Mouse (Mus musculus) CD8-positive naive resting alpha-beta T cell, adult 2 months (primary cell): ENCODE measurements around the gene Cldn2.
"Not testable (repeated sequence)": the region's sequence is repeated elsewhere in the genome, so short reads cannot be mapped to it uniquely, and the experiment has no call there.

Source experiments
- DNase-seq, 2 experiments: peaks; one replicate each; pipeline ENCODE4 v3.0.0; 2022; ENCODE audit warnings: low read depth in 2 of 2, low spot score in 2 of 2

Gene Cldn2

DNA sequence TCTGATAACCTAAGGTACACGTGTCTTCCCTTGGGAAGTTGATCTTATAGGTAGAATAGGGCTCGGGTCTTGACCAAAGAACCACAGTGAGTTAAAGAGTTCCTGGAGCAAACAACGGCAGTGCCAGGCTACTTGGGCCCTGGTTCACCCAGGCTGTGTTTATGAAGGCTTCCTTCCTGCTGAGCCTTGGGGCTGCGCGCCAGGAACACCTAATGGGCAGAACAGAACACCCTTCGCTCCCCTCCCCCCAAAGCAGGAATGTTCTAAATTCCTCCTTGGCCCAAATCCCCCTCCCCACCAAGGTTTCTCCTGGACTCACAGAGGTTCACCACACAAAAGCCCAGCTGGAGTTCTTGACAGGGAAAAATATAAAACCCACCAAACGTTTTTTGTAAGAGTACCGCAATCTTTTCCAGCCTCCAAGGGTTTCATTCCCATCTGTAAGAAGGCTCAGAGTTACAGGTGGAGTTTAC is at the start of gene Cldn2:
Cldn2 (plus strand) TSS at position 423 of the 473 bp plus-strand sequence.
- DNase-seq = no peak

DNA sequence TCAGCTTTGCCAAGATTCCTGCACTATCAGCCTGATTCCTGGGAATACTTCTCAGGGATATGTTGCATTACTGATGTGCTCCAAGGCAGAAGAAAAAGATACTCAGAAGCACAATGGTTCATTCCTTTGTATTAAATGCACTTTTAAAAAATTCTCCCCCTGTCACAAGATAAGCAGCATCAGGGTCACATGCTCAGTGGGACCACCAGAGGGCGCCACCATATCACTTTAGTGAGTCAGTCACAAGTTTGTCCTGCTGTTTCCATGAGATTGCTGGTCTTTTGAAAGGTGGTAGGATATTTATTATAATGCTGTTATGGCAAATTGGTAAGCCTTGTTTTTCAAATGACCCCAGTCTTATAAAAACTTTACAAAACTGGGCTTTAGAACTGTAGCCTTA is 48.8 kb upstream of the Cldn2 start:
- DNase-seq = peak; percentile 1 to 16

DNA sequence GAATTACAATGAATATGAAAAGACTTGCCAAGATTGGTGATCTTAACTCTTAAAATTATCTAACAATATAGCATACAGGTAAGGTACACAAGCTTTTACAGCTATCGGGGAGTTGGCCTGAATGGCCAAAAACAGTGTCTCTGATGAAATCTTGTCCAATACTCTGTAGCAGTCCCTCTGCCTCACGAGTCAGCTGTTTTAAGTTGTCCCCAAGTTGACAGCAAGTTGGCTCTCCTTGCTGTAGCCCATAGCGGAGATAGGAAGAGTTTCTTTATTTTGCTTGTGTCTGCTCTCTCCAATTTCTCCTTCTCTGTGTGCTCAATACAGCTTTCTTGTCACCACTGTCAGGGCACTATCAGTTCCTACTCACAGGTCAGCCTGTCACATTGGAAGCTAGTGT is 42.0 kb upstream of the Cldn2 start:
- DNase-seq = not testable (repeated sequence)

DNA sequence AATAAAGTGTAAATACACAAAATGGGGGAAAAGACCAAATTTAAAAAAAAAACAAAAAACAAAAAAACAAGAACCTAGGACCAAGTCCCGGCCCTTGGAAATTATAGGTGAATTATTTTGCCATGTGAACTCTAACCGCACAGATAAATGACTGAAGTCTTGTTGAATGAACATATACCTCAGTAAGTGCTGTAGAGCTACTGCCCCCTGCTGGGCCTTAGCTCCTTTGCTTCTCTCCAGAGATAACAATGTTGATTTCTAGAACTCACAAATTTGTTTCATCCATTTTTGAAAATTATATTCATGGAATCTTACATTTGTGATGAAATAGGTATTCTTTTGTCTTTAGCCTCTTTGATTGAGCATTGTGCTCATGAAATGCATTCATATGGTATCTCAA is 38.1 kb upstream of the Cldn2 start:
- DNase-seq = peak in 1 of 2 experiments; percentile 9

DNA sequence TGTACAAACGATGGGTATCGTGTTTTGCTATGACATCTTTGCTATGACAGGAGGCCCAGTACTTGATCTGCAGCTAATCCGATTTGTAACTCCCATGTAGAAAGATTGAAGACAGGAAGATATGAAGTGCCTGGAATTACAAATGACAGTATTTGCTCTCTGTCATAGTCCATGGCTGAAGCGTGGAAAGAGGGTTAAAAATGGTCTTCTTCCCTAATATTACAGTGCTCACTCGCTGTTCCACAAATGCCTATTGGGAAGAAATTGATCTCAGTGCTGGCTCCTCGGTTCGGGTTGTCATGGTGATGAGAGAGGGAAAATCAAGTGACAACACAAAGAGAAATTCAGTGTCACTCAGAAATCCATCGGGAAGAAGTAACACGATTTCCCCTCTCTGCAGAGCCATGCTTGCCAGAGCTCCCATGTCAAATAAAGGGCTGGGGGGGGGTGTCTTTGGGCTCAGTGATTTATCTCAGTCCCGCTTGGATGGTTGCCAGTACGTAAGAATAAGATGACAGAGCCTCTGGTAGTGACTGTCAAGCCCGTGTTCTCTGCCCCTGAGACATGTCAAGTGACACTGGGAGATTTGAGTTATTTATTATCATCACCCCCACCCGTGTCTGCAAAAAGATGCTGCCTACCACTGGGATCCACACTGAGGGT is 30.5 kb upstream of the Cldn2 start:
- no peak for DNase-seq

DNA sequence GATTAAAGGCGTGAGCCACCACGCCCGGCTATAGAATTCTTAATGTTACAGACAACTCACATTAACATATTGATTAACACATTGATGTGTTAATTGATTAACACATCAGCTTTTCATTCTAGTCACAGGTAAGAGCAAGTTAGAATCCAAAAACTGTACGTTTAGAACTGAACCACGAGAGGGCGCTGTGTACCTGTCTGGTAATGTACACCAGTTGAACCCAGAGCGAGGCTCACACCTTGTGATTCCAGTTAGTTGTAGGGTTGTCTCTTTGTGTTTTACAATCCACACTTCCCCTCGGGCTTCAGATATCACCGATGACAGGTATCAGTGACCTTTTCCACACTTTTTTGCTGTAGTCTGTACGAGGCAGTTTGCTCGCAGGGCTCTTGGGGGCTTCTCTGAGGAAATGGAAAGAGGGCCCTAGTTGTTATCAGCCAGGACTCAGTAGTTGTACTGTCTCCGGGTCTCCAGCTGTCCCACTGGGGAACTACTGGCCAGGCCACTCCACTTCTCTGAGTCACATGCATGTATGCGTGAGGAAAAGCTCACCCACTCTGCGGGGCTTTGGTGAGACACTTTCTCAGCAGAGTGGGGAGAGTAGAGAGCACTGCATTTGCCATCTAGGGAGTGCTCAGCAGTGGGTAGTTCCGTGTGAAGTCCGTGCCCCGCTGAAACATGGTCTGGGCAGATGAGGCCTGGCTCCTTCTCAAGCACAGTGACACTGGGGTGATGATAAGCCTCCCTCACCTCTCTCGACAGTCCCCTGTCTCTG is 26.1 kb upstream of the Cldn2 start:
- peak; percentile 6 to 9 for DNase-seq

DNA sequence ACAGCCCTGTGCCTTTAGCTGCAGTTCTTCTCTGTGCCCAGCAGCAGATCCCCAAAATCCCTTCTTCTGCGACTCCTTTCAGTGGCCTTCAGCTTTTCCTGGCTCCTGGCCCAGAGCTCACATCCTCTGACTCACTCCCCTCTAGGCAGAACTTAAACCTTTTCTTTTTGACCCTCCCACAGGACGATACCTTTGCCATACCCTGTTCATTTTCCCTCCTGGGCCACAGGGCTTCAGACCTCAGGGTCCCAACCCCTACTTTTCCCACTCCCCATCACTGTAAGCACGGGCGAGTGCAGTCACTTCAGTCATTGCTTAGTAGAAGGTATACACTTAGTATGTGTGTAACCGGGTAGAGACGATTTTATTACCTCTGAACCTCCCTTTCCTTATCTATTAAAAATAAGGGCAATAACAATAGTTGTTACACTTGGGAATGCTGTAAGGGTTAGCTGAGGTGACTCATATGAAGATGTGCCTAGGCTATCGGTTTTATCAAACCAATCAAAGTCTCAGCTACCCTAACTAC is 25.5 kb upstream of the Cldn2 start:
- DNase-seq = no peak

DNA sequence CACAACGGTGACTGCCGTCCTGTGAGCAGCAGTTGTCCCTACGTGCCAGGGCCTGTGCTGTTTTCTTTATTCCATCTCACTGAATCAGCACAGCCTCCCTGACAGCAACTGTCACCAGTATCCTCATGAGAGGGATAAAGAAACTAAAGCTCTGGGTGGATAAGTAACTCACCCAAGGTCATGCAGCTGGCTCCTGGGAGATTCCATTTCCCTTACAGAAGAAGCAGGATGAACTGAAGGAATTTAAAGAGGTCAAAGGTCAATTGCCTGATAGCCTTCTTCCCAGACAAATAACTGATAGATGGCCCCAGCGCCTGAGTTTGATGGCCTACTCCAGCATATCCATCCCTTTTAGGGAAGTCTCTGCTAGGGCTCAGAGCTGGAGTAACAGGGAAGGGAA is 23.3 kb upstream of the Cldn2 start:
- no peak for DNase-seq

DNA sequence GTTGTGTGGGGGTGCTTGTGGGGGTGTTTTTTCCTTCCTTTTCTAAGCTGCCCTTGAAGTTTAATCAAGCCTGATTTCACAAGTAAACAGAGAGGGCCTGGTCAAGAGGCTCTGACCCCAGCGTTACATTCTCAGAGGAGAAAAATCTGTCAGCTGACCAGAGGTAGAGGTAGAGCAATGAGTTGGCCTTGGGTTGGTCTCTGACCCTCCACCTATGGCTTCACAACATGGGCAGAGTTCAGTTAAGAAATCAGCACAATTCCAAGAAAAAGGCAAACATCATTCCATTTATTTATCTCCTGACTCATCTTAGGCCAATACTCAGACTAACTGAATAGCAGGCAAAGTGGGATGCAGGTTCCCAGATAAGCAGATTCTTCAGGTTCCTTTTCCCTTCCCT is 21.7 kb upstream of the Cldn2 start:
- no peak for DNase-seq

DNA sequence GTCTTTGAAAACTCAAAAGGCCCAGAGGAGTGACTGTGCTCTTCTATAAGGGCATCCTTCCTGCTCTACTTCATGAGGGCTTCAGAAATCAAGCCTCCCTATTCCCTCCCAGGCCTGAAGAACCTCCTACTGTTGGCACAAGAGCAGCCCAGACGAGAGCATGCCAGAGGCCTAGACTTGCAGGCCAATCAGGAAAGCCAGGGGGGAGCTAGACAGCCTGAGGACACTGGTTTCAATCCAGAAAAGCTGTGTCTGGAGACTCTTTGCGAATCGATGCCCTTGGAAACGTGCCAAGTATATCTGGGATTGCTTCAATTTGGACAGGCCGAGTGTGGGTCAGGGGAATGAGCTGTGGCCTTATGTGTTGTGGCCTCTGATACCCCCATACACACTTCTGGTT is 21.2 kb upstream of the Cldn2 start:
- DNase-seq = no peak

DNA sequence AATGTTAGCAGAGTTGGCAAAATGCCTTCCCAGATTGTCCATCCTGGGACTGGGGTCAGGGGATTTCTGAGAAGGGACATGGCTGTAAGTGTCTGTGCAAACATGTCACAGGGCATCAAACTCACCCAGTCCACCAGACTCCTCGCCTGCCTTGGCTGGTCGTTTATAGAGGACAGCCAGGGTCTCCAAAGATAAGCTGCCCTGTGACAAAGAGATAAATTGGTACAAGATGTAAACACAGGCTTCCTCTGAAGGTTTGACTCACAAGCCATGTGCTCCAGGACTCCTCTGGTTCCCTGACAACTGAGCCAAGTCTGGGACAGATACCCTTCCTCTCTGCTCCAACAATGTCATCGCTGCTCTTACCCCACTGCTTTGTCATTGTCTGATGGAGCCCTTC is 19.6 kb upstream of the Cldn2 start:
- DNase-seq = no peak

DNA sequence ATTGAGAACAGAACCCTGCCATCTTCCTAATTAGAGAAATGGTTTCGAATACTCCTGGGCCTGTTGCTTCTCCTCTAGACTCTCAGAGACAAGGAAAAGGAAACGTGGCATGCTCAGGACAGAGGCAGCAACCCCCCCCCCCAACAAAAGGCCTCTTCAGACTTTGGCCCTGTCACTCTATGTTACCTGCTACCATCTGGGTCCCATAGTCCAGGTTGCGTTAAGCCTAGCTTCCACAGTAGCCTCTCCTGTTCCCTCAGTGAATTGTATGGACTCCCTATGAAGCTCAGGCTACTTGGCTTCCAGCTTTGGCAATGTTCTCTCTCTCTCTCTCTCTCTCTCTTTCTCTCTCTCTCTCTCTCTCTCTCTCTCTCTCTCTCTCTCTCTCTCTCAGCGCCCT is 19.1 kb upstream of the Cldn2 start:
- no peak for DNase-seq

DNA sequence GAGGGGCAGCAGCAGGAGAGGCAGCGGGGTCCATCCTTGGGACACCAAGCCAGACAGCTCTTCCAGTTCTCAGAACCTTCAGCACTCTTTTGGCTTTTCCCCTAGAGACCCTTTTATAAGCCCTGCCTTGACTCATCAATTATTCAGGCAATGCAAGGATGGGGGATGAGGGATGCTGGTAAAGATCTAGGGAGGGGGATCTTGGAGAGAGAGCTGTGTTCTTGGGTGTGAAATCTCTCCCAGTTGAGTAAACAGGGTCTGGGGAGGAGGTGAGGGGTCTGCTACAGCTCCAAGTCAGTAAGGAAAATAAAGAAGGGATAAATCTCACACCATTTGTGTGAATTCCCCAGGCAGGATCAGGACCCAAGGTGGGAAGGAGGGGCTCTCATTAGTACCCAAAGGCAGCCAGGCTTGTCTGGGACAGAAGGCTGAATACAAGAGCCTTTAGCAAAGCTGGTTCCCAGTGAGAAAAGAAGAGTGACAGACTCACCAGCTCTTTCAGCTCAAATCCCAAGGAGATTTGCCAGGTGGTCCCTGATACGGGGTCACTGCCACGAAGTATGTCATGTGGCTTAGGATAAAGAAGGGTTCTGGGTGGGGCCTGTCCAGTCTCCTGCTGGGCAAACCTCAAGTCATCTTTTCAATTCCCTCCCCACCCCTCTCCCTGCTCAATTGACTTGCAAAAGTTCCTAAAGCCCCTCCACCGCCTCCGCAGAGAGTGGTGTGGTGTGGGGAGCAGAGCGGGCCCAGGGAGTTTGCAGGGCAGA is 18.2 kb upstream of the Cldn2 start, which contains the start of gene Ripply1:
Ripply1 (minus strand) TSS at position 76 of the 767 bp plus-strand sequence.
- DNase-seq = no peak

DNA sequence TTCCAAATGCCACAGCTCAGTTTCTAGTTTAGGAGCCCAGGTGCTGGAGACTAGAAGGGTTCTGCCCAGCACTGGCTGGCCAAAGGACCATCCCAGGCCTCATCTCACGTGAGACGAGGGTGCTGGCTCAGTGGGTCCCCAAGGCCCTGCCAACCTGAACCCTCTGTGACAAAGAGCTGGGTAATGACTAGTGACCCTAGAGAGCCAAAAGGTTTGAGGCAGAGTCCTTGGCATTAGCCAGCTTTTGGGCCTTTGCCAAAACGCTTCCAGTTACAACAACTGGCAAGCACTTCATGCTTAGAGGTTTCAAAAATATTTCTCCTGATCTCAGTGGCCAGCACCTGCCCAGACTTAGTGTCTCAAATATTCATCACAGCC is 17.6 kb upstream of the Cldn2 start:
- DNase-seq = no peak

DNA sequence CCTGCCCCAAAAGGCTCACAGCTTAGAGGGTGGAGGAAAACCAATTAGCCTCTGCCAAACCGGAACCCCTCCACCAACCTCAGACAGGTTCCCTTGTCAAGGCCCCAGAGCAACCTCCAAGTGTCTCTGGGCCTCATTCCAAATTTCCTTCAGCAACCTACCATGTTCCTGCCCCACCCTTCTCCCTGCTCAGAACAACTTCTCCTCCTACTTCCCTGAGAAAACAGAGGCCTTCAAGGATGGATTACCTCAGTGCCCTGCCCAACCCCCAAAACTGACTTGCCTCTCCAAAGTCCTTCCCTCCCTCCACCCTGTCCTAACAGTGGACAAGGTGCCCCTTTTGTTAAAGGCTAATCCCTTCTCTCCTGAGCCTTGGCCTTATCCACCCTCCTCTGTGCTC is 14.9 kb upstream of the Cldn2 start:
- no peak for DNase-seq

DNA sequence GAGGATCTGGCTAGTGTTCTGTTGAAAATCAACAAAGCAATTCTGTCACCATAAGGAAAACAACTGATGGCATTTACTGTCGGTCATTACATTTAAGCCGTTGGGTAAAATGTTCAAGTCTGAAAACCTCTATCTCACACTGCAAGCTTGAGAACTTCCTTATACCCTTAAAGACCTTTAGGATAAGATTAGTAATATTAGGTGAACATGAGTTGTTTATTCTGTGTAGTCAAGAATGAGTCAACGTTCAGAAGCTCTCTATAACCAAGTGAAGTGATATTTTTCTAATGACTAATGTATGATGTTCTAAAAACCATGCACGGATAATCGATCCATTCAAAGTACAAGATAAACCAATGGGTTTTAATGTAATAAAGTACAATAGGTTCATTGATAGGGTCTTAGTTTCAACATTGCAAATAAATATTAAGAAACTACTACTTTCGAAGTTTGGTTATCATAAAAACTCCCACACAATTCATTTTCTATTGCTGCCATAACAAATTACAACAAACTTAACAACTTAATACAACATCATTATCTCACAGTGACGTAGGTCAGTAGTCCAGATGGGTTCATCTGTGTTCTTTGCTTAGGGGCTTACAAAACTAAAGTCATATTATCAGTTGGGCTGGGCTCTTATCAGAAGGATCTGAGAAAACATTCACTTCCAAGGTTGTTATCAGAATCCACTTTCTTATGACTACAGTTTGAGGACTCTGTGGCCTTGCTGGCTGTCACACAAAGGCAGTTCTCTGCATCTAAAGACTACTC is 6.4 kb upstream of the Cldn2 start:
- no peak for DNase-seq

DNA sequence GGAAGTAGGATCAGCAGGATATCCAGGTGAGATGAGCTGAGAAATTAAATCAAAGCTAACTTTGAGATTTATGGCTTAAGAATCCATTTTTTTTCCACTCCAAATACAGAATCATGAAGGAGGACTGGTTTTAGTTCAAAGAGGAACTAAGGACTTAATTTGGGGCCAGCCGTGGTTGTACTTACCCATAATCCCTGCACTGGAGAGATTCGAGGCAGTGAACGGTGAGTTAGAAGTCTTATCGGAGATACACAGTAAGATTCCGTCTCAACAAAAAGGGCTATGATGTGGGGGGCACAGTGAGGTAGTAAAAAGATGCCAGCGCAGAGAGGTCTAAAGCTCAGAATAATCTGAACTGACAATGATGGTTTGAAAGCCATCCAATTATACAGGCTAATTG is 4.6 kb upstream of the Cldn2 start:
- no peak for DNase-seq

DNA sequence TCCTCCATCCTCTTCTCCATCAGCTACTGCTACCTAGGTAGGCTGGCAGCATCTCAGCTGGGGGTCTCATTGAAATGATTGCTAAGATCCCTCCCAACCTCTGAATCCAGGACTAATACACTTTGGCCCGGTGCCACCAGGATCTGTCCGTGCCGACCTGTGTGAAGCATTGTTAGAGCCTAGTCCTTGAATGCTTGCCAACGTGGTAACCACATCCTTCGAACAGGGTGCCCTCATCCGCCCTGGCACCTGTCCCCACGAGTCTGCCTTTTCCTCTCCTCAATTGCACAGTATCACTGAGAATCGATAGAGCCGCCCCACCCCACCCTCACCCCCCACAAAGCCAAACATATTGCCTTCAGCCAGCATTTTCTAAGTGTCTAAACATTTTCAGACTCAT is 2.8 kb upstream of the Cldn2 start:
- DNase-seq = no peak

DNA sequence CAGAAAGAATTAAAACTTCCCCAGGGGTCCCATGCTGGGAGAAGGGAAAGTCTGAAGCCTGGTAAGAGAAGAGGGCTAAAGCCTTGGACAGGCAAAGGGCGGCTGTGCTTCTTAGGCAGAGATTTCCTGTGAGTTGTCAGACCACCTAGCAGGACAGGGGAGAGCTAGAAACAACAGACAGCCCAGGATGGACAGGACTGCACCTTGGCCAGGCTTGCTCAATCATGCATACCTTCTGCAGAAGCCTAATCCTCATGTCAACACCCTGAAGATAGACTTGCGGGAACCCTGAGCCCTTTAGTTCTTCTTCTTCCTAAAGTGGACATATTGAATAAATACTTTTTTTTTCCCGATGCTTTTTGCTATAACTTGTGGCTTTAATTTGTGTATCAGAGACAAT is 675 bp upstream of the Cldn2 start:
- no peak for DNase-seq

DNA sequence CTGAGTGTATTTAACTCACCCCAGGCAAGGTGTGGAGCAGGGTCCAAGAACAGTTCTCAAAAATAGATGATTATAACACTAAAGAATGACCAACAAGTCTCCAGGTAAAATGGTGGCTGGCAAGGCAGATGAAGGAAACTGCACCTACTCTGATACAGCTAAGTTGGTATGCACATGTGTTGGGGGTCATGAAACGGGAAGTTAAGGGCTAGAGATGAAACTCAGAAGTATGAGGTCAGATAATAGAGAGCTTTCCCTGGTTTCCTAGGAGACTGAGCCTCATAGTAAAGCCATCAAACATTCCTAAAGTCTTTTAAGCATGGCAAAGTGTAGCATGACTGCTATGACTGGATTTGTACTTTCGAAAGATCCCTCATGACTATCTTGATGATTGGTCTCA is 2.4 kb downstream of the Cldn2 start:
- DNase-seq = no peak

DNA sequence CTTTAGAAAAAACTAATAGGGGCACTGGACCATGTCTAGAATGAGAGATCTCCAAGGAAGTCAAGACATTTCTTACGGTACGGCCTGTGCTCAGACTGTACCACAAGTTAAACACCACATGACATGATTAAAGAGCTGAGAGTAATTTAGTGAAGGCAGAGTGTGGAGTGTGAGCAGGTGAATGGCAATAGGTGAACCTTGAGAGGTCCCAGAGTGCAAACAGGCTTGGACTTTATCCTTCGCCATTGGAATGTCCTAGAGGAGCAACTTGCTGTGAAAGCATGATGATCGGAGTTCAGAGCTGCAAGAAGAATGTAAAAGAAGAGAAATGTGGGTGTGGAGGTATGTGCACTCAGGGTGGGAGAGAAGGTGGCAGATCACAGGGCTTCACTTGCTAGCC is 5.3 kb downstream of the Cldn2 start:
- DNase-seq = no peak
